Mouse (Mus musculus): ENCODE data around the gene Rrp9. TPM values are rescaled to one million over a fixed set of nuclear protein-coding genes. Genes with fewer than 3 reads are reported as not detected.

Rrp9 gene
- polyA plus RNA-seq, 1 experiment from 2014 or later = 44.3 TPM

DNA sequence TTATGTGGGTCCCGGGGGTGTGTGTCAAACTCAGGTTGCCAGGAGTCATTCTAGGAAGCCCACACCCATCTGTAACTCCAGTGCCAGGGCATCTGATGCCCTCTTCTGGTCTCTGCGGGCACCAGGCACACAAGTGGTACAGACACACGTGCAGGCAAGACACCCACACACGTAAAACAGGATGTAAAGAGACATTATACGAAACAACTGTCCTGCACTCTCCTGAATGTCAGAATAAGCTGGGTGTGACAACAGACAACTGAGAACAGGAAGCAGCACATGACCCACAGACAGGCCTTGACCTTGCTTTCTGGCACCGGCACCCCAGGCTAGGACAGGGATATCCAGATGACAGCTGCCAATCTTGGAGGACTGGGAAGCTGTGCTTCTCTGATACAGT, 6.4 kb upstream of the Rrp9 start:
- no peaks in the 10 kb centered on the region for H3K9me3 ChIP-seq
- H3K4me2 ChIP-seq = no peak overlapping the region
- no peak overlapping the region for H3K27ac ChIP-seq
- ATAC-seq (ENCODE audit: insufficient read depth, low FRiP score, low read depth) = no peak
- no peaks in the 10 kb centered on the region for H3K36me3 ChIP-seq
- H3K27me3 ChIP-seq (replicated peaks) = peaks cover 6% of the 10 kb centered on the region; the same call in 1 of the 2 replicates
- no peak overlapping the region for H3K4me3 ChIP-seq (replicated peaks)
- H3K4me1 ChIP-seq = peaks cover 27% of the 10 kb centered on the region
- no peak overlapping the region for H3K9ac ChIP-seq
- WGBS = 62% methylated on average over 6 of the region's 6 CpGs

DNA sequence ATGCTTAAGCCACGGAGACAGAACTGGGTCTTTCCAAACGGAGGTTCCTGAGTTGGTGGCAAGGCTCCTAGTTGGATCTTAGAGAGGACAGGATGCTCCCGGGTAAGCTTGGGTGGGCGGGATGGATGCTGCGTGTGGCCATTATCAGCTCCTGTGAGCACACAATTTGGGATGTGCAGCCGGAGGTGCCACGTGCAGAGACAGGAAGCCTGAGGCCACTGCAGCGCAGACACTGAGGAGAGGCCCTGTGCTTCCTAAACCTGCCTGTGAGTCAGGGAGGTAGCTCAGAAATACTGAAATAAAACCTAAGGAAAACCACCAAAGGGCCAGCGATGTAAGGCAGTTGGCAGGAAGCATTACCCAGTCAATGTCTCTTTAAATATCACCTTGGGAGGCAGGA, 6.0 kb upstream of the Rrp9 start:
- Histone ChIP-seq H3K4me3 (replicated peaks) (no peak overlapping the region), H3K27me3 (replicated peaks) (0 out of 2 replicates have a peak, but pooled peaks cover 5% of the 10 kb centered on the region), H3K36me3 (no peaks in the 10 kb centered on the region), H3K27ac (0 out of 2 replicates have a peak overlapping the region, but pooled peaks have one; percentile 8), H3K4me1 (peaks cover 27% of the 10 kb centered on the region), H3K9me3 (no peaks in the 10 kb centered on the region), H3K9ac (no peak overlapping the region), H3K4me2 (no peak overlapping the region)
- no peak for ATAC-seq (ENCODE audit: insufficient read depth, low FRiP score, low read depth)
- 58% methylated on average over 9 of the region's 9 CpGs for WGBS

DNA sequence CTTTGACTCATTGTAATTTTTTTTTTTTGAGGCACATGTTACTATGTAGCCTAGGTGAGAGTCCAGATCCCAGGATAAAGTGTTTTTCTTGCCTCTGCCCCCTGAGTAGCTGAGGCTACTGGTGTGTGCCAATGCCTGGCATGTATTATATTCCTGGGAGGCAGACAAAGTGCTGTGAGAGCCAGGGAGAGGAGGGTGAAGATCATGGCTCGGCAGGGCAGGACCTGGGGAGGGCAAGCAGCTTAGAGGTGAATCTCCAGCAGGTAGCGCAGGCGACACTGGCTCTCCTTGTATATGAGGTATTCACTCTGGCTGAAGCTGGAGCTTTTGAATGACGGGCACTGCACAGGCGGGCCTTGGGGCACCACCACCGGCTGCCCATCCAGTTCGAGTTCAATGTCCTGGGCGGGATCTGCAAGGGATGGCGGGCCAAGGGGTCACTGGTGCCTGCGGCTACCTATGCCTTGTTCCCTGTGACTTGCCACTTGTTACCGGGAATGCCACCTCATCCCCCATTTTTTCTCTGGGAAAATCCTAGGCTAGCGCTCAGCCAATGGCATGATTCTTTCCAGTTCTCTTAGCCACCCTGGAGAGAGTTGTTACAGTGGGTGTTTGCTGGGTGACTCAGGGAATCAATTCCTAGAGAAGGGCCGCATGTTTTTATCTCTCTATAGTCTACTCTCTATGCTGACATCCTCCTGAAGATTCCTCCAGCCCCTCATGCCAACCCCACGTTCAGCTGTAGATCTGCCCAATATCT, 4.6 kb upstream of the Rrp9 start:
- peak overlapping the region; percentile 42 for H3K4me2 ChIP-seq
- H3K27ac ChIP-seq = no peak overlapping the region
- peaks cover 36% of the 10 kb centered on the region for H3K4me1 ChIP-seq
- no peaks in the 10 kb centered on the region for H3K9me3 ChIP-seq
- 67% methylated on average over 14 of the region's 14 CpGs for WGBS
- no peaks in the 10 kb centered on the region for H3K36me3 ChIP-seq
- no peak overlapping the region for H3K9ac ChIP-seq
- H3K27me3 ChIP-seq (replicated peaks) = no peaks in the 10 kb centered on the region
- ATAC-seq (ENCODE audit: insufficient read depth, low FRiP score, low read depth) = no peak
- no peak overlapping the region for H3K4me3 ChIP-seq (replicated peaks)

DNA sequence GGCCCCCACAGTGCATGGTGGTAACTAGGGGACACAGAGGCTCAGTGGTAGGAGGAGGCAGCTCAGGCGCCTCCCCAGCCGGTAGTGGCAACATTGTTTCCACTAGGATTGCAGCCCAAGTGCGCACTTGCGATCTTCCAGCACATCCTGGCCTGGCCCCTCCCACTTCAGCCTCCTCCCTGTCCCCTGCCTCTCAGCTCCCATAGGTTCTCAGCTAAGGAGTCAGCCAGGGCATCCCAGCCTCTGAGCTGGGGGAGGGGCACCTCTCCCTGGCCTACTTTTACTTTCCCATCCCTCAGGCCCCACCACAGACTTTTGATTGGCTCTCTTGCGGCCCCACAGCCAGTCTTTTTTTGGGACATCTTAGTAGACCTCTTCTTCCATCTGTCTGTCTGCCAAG, 3.9 kb upstream of the Rrp9 start:
- peaks cover 41% of the 10 kb centered on the region for H3K4me1 ChIP-seq
- no peaks in the 10 kb centered on the region for H3K9me3 ChIP-seq
- peak overlapping the region; percentile 42 for H3K4me2 ChIP-seq
- H3K27me3 ChIP-seq (replicated peaks) = no peaks in the 10 kb centered on the region
- no peak overlapping the region for H3K9ac ChIP-seq
- H3K4me3 ChIP-seq (replicated peaks) = no peak overlapping the region
- WGBS = 14% methylated on average over 5 of the region's 5 CpGs
- H3K36me3 ChIP-seq = no peaks in the 10 kb centered on the region
- ATAC-seq (ENCODE audit: insufficient read depth, low FRiP score, low read depth) = no peak
- H3K27ac ChIP-seq = no peak overlapping the region

DNA sequence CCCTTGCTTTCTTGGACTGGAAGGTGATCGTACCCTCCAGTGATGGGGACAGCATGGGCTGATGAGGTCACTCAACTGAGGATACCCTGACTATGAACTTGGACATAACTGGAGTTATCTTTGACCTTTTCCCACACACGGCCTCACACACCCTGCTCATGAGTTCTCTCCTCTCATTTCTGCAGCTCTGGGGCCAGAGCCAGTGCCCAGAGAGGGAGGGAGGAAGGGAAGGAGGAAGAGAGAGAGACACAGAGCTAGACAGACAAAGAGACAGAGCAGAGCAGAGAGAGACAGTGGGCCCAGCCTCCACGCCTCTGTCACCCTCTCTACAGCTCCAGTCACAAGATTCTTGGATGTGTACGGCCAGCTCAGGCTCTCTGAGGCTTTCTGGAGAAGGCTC, 3.4 kb upstream of the Rrp9 start:
- no peaks in the 10 kb centered on the region for H3K36me3 ChIP-seq
- H3K9me3 ChIP-seq = no peaks in the 10 kb centered on the region
- peak overlapping the region; percentile 1; the same call in 1 of the 2 replicates for H3K27ac ChIP-seq
- ATAC-seq (ENCODE audit: insufficient read depth, low FRiP score, low read depth) = no peak
- H3K27me3 ChIP-seq (replicated peaks) = no peaks in the 10 kb centered on the region
- 63% methylated on average over 4 of the region's 4 CpGs for WGBS
- H3K4me2 ChIP-seq = no peak overlapping the region
- no peak overlapping the region for H3K4me3 ChIP-seq (replicated peaks)
- peaks cover 41% of the 10 kb centered on the region for H3K4me1 ChIP-seq
- H3K9ac ChIP-seq = no peak overlapping the region

DNA sequence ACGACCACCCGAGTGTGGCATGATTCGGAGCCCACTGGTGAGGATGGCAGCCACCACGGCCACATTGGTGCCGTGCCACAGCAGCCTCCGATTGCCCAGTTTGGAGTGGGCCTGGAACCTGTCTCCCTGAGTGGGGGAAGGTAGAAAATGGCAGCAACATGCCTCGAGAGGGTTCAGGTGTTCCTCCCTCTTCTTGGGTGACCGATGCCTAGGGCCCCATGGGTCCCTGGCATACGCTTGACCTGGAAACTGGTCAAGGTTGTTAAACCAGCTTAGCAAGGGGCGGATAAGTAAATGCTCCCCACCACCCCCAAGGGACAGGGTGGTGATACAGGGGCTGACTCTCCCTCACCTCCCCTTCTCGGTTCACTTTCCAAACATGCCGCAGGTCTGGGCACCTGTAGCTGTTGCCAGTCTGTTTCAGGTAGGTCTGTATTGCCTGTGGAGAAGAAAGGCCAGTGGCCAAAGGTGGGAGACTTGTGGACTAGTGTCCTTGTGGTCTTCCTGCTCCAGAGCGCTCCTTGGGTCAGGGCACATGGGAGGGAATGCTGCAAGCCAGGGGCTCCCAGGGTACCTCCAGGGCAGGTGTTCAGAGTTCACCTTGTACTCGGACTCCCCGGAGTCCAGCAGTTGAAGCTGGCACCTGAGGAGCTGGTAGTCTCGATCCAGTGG, 2.5 kb upstream of the Rrp9 start:
- peaks cover 47% of the 10 kb centered on the region for H3K4me1 ChIP-seq
- H3K9ac ChIP-seq = no peak overlapping the region
- 87% methylated on average over 16 of the region's 16 CpGs for WGBS

DNA sequence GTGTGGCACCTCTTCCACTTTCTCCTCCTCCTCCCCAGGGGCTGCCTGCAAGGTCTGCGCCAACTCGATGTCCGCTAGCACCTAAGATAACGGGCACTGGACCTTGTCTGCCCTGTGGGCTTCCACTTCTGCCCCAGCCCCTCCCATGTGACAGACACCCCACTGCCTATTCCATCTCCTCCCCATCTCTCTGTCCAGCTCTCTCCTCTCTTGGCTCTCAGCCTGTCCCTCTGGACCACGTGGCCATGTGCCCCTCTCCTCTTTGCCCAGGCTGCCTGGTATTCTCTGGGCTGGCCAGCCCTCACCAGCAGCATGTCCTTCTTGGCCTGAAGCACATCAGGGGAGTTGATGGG, 2.0 kb upstream of the Rrp9 start:
- Histone ChIP-seq H3K4me2 (no peak overlapping the region), H3K9ac (no peak overlapping the region), H3K27me3 (replicated peaks) (no peaks in the 10 kb centered on the region), H3K27ac (no peak overlapping the region), H3K4me3 (replicated peaks) (no peak overlapping the region), H3K9me3 (no peaks in the 10 kb centered on the region), H3K4me1 (peaks cover 50% of the 10 kb centered on the region), H3K36me3 (no peaks in the 10 kb centered on the region)
- ATAC-seq (ENCODE audit: insufficient read depth, low FRiP score, low read depth) = no peak
- 75% methylated on average over 5 of the region's 5 CpGs for WGBS

More for the DNA sequence above, 2.5 kb upstream of the Rrp9 start:
- no peaks in the 10 kb centered on the region for H3K36me3 ChIP-seq
- no peak overlapping the region for H3K4me2 ChIP-seq
- ATAC-seq (ENCODE audit: insufficient read depth, low FRiP score, low read depth) = no peak
- H3K27ac ChIP-seq = no peak overlapping the region
- no peak overlapping the region for H3K4me3 ChIP-seq (replicated peaks)
- H3K9me3 ChIP-seq = no peaks in the 10 kb centered on the region
- H3K27me3 ChIP-seq (replicated peaks) = no peaks in the 10 kb centered on the region

DNA sequence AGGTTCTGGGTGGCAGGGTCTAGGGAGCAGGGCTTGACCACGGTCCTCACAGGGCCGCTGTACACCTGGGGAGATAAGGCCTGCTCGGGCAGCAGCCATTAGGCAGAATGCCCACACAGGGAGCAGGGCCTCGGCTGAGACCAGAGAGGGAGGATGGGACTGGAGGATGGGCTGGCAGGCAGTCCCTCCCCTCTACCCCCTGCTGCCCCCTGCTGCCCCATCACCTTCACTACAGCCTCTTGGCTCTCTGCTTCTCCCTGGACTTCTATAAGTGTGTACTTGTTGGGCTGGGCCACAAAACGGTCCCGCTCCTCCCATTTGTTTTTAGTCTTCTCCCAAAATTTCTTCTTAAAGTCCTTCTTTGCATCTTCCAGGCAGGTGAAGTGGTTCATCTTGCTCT, 1.3 kb upstream of the Rrp9 start:
- Histone ChIP-seq H3K27ac (no peak overlapping the region), H3K4me2 (0 out of 2 replicates have a peak overlapping the region, but pooled peaks have one; percentile 8), H3K9me3 (no peaks in the 10 kb centered on the region), H3K4me3 (replicated peaks) (no peak overlapping the region), H3K36me3 (no peaks in the 10 kb centered on the region), H3K9ac (no peak overlapping the region), H3K4me1 (peaks cover 53% of the 10 kb centered on the region), H3K27me3 (replicated peaks) (no peaks in the 10 kb centered on the region)
- WGBS = 10% methylated on average over 6 of the region's 6 CpGs
- no peak for ATAC-seq (ENCODE audit: insufficient read depth, low FRiP score, low read depth)

DNA sequence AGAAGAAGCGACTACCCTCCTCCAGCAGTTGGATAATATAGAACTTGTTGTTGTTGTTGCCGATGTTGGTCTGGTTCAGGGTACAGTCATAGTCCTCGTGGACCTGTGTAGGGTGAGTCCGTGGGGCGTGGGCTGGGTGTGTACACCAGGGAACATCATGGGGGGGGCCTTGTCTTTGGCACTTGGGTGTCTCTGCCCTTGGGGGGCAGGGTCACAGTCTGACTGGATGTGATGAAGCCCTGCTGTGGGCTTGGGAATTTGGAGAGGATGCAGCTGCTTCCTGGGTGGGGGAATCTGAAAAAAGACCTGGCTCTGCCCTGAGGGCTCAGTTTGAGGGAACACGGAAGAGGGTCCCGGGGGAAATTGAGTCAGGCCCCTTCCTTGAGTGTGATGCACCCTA, 717 bp upstream of the Rrp9 start:
- Histone ChIP-seq H3K4me1 (peaks cover 53% of the 10 kb centered on the region), H3K27ac (no peak overlapping the region), H3K36me3 (no peaks in the 10 kb centered on the region), H3K4me3 (replicated peaks) (no peak overlapping the region), H3K9me3 (no peaks in the 10 kb centered on the region), H3K4me2 (0 out of 2 replicates have a peak overlapping the region, but pooled peaks have one; percentile 57), H3K27me3 (replicated peaks) (no peaks in the 10 kb centered on the region), H3K9ac (no peak overlapping the region)
- ATAC-seq (ENCODE audit: insufficient read depth, low FRiP score, low read depth) = no peak
- 63% methylated on average over 7 of the region's 7 CpGs for WGBS

DNA sequence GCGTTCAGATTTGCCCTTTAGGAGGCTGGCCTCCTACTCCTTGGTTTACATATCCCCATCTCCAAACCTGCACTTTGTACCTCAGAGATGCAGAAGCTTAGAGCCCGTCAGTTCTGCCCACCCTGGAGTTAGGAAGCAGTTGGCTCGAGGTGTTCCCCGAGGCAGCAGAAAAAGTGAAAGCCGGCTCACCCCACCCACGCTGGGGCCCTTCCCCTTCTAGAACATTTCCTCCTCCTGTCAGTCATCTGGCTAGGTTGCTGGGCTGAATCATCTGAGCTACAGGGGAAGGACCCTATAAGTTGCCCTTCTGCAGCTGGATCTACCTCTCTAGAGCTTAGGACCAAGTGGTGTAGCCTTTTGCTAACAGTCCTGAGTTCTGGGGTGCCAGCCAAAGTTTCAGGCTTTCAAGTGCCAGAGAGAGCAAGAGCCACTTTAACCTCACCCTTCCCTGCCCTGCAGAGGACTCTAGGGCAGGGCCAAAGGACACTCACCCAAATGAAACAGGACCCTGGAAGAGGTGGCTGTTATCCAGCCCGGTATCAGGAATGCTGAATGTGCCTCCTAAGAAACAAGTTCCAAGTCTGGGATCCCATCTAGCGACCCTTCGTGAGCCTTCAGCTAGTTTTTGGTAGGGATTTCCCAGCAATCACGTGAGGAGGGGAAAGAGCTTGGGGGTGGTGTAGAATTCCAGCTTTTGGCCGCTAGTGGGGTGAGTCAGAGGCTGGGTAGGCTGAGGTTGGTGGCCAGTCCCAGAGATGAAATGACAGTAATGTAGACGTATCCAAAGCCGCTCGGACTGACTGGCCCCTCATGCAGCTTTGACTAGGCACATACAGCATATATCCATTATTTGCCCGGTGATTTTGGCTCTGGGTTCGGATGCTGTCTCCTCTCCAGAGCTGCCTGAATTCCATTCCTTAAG, 500 bp downstream of the Rrp9 start:
- Histone ChIP-seq H3K27me3 (replicated peaks) (no peaks in the 10 kb centered on the region), H3K27ac (peak overlapping the region; percentile 83), H3K4me3 (replicated peaks) (peak overlapping the region; percentile 26), H3K36me3 (peaks cover 5% of the 10 kb centered on the region; the same call in 1 of the 2 replicates), H3K9me3 (no peaks in the 10 kb centered on the region), H3K9ac (0 out of 2 replicates have a peak overlapping the region, but pooled peaks have one; percentile 2), H3K4me2 (peak overlapping the region; percentile 57), H3K4me1 (peaks cover 53% of the 10 kb centered on the region)
- 21% methylated on average over 16 of the region's 16 CpGs for WGBS
- ATAC-seq (ENCODE audit: insufficient read depth, low FRiP score, low read depth) = peak; percentile 20

DNA sequence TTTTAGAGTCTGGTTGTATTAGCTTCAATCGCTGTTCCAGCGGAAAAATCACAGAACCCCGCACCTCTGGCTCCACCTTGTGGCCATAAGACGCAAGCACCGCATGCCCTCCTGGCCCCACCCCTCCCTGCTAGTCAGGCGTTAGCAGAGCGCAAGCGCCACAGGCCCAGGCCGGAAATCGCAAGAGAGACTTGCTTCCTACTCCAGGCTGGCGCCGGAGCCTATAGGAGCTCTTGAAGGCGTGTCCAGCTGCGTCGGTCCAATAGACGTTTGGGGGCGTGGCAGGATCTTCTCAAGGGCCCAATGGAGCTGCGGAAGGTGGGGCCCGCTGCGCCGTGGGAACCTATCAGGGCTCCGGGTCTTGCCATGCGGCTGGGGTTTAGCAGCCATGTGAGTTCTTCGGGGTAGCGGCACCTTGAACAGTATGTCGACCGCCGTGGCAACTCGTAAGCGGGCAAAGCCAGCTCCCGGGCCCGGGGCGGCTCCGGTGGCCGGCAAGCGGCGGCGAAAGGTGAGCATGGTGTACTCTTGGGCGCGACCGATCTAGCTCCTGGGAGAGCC, 1.2 kb downstream of the Rrp9 start, which contains the start of gene Parp3:
Gene Parp3 (minus strand): TSS at position 26 of the 561 bp plus-strand sequence.
- peak within 1 kb of the TSS; percentile 85 for H3K4me3 ChIP-seq (replicated peaks)
- H3K27me3 ChIP-seq (replicated peaks) = no peaks in the 10 kb centered on the region
- peak; percentile 98 for ATAC-seq (ENCODE audit: insufficient read depth, low FRiP score, low read depth)
- WGBS = 1% methylated on average over 41 of the region's 41 CpGs
- H3K36me3 ChIP-seq = peaks cover 9% of the 10 kb centered on the region
- H3K4me1 ChIP-seq = peaks cover 46% of the 10 kb centered on the region
- no peaks in the 10 kb centered on the region for H3K9me3 ChIP-seq
- H3K27ac ChIP-seq = peak within 1 kb of the TSS; percentile 83
- H3K4me2 ChIP-seq = peak within 1 kb of the TSS; percentile 95
- H3K9ac ChIP-seq = peak within 1 kb of the TSS; percentile 41

Data from stomach, embryonic 15.5 days (tissue).